Mouse (Mus musculus) midbrain, embryonic 16.5 days (tissue): ENCODE measurements around the gene Adad2. TPM values are rescaled to one million over a fixed set of nuclear protein-coding genes. Genes with fewer than 3 reads are reported as not detected.

Experiments used
- ATAC-seq: fragments of 200-750 bp; cut with Nextera tagmentation; 2 replicates; pipeline ENCODE4 v1.8.0; 2017; ENCODE audit warnings: moderate TSS enrichment
- H3K27ac ChIP-seq: fragments of 300-500 bp; sonication (generic); 2 replicates; pipeline ENCODE4 v1.5.1; 2014; ENCODE audit warnings: mild to moderate bottlenecking, low read length, mixed read lengths
- H3K27me3 ChIP-seq: fragments of 300-500 bp; sonication (generic); 2 replicates; pipeline ENCODE4 v1.6.1; 2014; ENCODE audit warnings: low read depth, low read length, mixed read lengths; ENCODE audit not compliant: control insufficient read depth, insufficient read depth
- H3K36me3 ChIP-seq: fragments of 300-500 bp; sonication (generic); 2 replicates; pipeline ENCODE4 v1.6.1; 2014; ENCODE audit warnings: mild to moderate bottlenecking, low read length, moderate library complexity, mixed read lengths; ENCODE audit not compliant: control insufficient read depth, insufficient read depth
- H3K4me1 ChIP-seq: fragments of 300-500 bp; sonication (generic); 2 replicates; pipeline ENCODE4 v1.6.1; 2014; ENCODE audit warnings: mild to moderate bottlenecking, low read length, mixed read lengths; ENCODE audit not compliant: control insufficient read depth, insufficient read depth
- H3K4me2 ChIP-seq: fragments of 300-500 bp; sonication (generic); 2 replicates; pipeline ENCODE4 v1.6.1; 2014; ENCODE audit warnings: mild to moderate bottlenecking, low read length, mixed read lengths
- H3K4me3 ChIP-seq: fragments of 300-500 bp; sonication (generic); 2 replicates; pipeline ENCODE4 v1.5.1; 2014; ENCODE audit warnings: low read depth, mild to moderate bottlenecking, low read length, moderate library complexity, mixed read lengths
- H3K9ac ChIP-seq: fragments of 300-500 bp; sonication (generic); 2 replicates; pipeline ENCODE4 v1.6.1; 2014; ENCODE audit warnings: low read depth, low read length, mixed read lengths
- H3K9me3 ChIP-seq: fragments of 300-500 bp; sonication (generic); replicated peaks from 2 replicates; pipeline ENCODE4 v1.6.1; 2014; ENCODE audit warnings: mild to moderate bottlenecking, low read length, mixed read lengths; ENCODE audit not compliant: control insufficient read depth, poor library complexity, severe bottlenecking
- WGBS: fragments of 180-500 bp; shearing (Covaris S2); extraction: QIAGEN DNeasy Blood & Tissue Kit; methylation state at CpG from one replicate; pipeline ENCODE4 v1.1.7; 2014; 5-methylcytosine and 5-hydroxymethylcytosine counted together
- polyA plus RNA-seq: library from polyadenylated mRNA; unstranded; fragments of >200 nt; fragmentation: Nextera tagmentation; extraction: Ambion mirVana; gene quantifications from 2 replicates; pipeline ENCODE4 v1.2.1, GENCODE M21; 2015

The Adad2 gene
- polyA plus RNA-seq, 1 experiment from 2014 or later = 0.19 TPM

- Histone ChIP-seq H3K4me3 (no peak overlapping the region), H3K36me3 (no peaks in the 10 kb centered on the region), H3K4me1 (peaks cover 5% of the 10 kb centered on the region; the same call in 1 of the 2 replicates), H3K27me3 (no peaks in the 10 kb centered on the region), H3K9ac (no peak overlapping the region), H3K9me3 (no peaks in the 10 kb centered on the region), H3K27ac (no peak overlapping the region), H3K4me2 (no peak overlapping the region)
- ATAC-seq = no peak
- WGBS = 66% methylated on average over 6 of the region's 6 CpGs
Measured at GRCm38 (mm10) chr8:119661892-119662291, 49.3 kb downstream of the Adad2 start.

GRCm38 (mm10) chr8:119663440-119663839 is 50.9 kb downstream of the Adad2 start:
- H3K27me3 ChIP-seq = no peaks in the 10 kb centered on the region; the same call in 1 of the 2 replicates
- 59% methylated on average over 11 of the region's 11 CpGs for WGBS
- no peak overlapping the region for H3K9ac ChIP-seq
- no peaks in the 10 kb centered on the region for H3K9me3 ChIP-seq
- H3K4me2 ChIP-seq = no peak overlapping the region
- peaks cover 5% of the 10 kb centered on the region; the same call in 1 of the 2 replicates for H3K4me1 ChIP-seq
- no peak overlapping the region for H3K27ac ChIP-seq
- H3K4me3 ChIP-seq = no peak overlapping the region
- no peak for ATAC-seq
- no peaks in the 10 kb centered on the region for H3K36me3 ChIP-seq

- WGBS = 68% methylated on average over 6 of the region's 6 CpGs
- Histone ChIP-seq H3K4me2 (no peak overlapping the region), H3K9me3 (no peaks in the 10 kb centered on the region), H3K27ac (no peak overlapping the region), H3K9ac (no peak overlapping the region), H3K36me3 (no peaks in the 10 kb centered on the region), H3K4me3 (no peak overlapping the region), H3K27me3 (no peaks in the 10 kb centered on the region; the same call in 1 of the 2 replicates), H3K4me1 (peaks cover 5% of the 10 kb centered on the region; the same call in 1 of the 2 replicates)
- no peak for ATAC-seq
Measured at GRCm38 (mm10) chr8:119665270-119665669, 52.7 kb downstream of the Adad2 start.

Other genes with a start within 250 kb of the Adad2 start
- gene Mlycd, start 217.9 kb upstream of the Adad2 start, polyA plus RNA-seq = 13.9 and 15.0 TPM in 2 replicates
- gene Osgin1, start 178.6 kb upstream of the Adad2 start, polyA plus RNA-seq = 0.45 TPM in 2 replicates
- 65.7 and 85.9 TPM in 2 replicates for gene Necab2, start 166.0 kb upstream of the Adad2 start, polyA plus RNA-seq
- gene Slc38a8, start 111.0 kb upstream of the Adad2 start, polyA plus RNA-seq = 0.12 TPM in 1 of 2 replicates, not detected in the other
- gene Mbtps1, start 54.0 kb upstream of the Adad2 start, polyA plus RNA-seq = 51.4 and 61.3 TPM in 2 replicates
- 197 and 206 TPM in 2 replicates for gene Hsdl1, start 37.6 kb upstream of the Adad2 start, polyA plus RNA-seq
- gene Dnaaf1, start 37.5 kb upstream of the Adad2 start, polyA plus RNA-seq = 0.75 and 0.83 TPM in 2 replicates
- 14.3 and 14.6 TPM in 2 replicates for gene Taf1c, start 7.5 kb upstream of the Adad2 start, polyA plus RNA-seq
- gene Kcng4, start 22.9 kb downstream of the Adad2 start, polyA plus RNA-seq = 0.26 and 1.6 TPM in 2 replicates
- gene Wfdc1, start 53.6 kb downstream of the Adad2 start, polyA plus RNA-seq = 6.0 and 6.3 TPM in 2 replicates
- 0.18 and 0.20 TPM in 2 replicates for gene Atp2c2, start 87.3 kb downstream of the Adad2 start, polyA plus RNA-seq
- 10.9 and 12.2 TPM in 2 replicates for gene Tldc1, start 165.7 kb downstream of the Adad2 start, polyA plus RNA-seq
- 126 and 139 TPM in 2 replicates for gene Cotl1, start 227.8 kb downstream of the Adad2 start, polyA plus RNA-seq
- 16.6 and 18.5 TPM in 2 replicates for gene Klhl36, start 249.5 kb downstream of the Adad2 start, polyA plus RNA-seq